Mouse (Mus musculus) cerebellum, adult 2 months (tissue): ENCODE results near the gene Itfg1.

Experiments used
- CTCF ChIP-seq: fragments of 200-500 bp; IDR thresholded peaks from 2 replicates; pipeline ENCODE4 v1.5.1; 2011; ENCODE audit warnings: low read depth, mild to moderate bottlenecking, control low read depth, low read length, moderate library complexity, borderline replicate concordance; ENCODE audit not compliant: insufficient read depth
- POLR2A ChIP-seq: fragments of 200-500 bp; IDR thresholded peaks from 2 replicates; pipeline ENCODE4 v1.6.1; 2011; ENCODE audit warnings: low read length, control low read depth, borderline replicate concordance; ENCODE audit not compliant: insufficient read depth

DNA sequence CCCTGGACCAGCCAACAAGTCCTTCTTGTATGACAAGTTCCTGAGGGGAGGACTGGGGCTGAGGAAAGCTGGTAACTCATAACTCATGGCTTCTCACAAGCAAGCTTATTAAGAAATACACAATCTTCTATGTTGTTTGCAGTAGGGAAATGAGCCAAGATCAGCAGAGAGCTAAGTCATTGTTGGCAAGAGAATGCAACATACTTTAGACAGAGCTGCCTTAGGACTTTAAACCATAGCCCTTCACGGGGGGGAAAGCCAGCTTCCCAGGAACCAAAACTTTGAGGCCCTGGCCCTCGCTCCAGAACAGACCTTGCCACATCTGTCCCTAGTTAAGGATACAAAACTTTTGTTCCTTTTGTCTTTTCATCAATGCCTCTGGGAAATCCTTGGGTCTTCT, 30.9 kb upstream of the Itfg1 start:
- TF ChIP-seq CTCF (no peak), POLR2A (no peak)
